Mouse (Mus musculus): ENCODE measurements at regions not wholly inside any gene's neighbourhood (a gene's known extent, or its start where the extent isn't known, plus 50 kb on each side); places are given as distances from the start of the nearest gene placed in this dataset.

GRCm38 (mm10) chr13:60409706-60410502 lies 191.8 kb upstream of the Dapk1 start:
- Histone ChIP-seq H3K4me2 (ENCODE audit: low read depth) (no peak overlapping the region), H3K9me3 (ENCODE audit: control insufficient read depth, low read length) (no peaks in the 10 kb centered on the region), H3K9ac (ENCODE audit: low read length) (no peak overlapping the region), H3K4me1 (ENCODE audit: control insufficient read depth, insufficient read depth, low read length) (no peaks in the 10 kb centered on the region), H3K27ac (ENCODE audit: low read depth, low read length) (peak overlapping the region; percentile 36; the same call in 1 of the 2 replicates), H3K27me3 (ENCODE audit: control insufficient read depth, insufficient read depth, low read length) (no peaks in the 10 kb centered on the region), H3K4me3 (ENCODE audit: low read depth, low read length) (no peak overlapping the region), H3K36me3 (ENCODE audit: control insufficient read depth, insufficient read depth, low read length) (no peaks in the 10 kb centered on the region)
- ATAC-seq (ENCODE audit: insufficient read depth, low FRiP score, low TSS enrichment) (no peak), DNase-seq (ENCODE audit: low spot score) (peak; percentile 55)
- WGBS = 39% methylated on average over 14 of the region's 14 CpGs

GRCm38 (mm10) chr13:60416024-60416423 lies 185.7 kb upstream of the Dapk1 start:
- no peak overlapping the region for H3K27ac ChIP-seq (ENCODE audit: low read depth, low read length)
- no peaks in the 10 kb centered on the region for H3K4me1 ChIP-seq (ENCODE audit: control insufficient read depth, insufficient read depth, low read length)
- no peak overlapping the region for H3K4me2 ChIP-seq (ENCODE audit: low read depth)
- H3K4me3 ChIP-seq (ENCODE audit: low read depth, low read length) = no peak overlapping the region
- H3K36me3 ChIP-seq (ENCODE audit: control insufficient read depth, insufficient read depth, low read length) = no peaks in the 10 kb centered on the region
- H3K27me3 ChIP-seq (ENCODE audit: control insufficient read depth, insufficient read depth, low read length) = no peaks in the 10 kb centered on the region
- 77% methylated on average over 1 of the region's 1 CpGs for WGBS
- no peak overlapping the region for H3K9ac ChIP-seq (ENCODE audit: low read length)
- DNase-seq (ENCODE audit: low spot score) = no peak
- ATAC-seq (ENCODE audit: insufficient read depth, low FRiP score, low TSS enrichment) = no peak
- no peaks in the 10 kb centered on the region for H3K9me3 ChIP-seq (ENCODE audit: control insufficient read depth, low read length)

GRCm38 (mm10) chr13:60417015-60417414 lies 184.7 kb upstream of the Dapk1 start:
- no peak overlapping the region for H3K9ac ChIP-seq (ENCODE audit: low read length)
- no peak overlapping the region for H3K4me2 ChIP-seq (ENCODE audit: low read depth)
- H3K4me3 ChIP-seq (ENCODE audit: low read depth, low read length) = no peak overlapping the region
- no peaks in the 10 kb centered on the region for H3K36me3 ChIP-seq (ENCODE audit: control insufficient read depth, insufficient read depth, low read length)
- no peak for DNase-seq (ENCODE audit: low spot score)
- no peak for ATAC-seq (ENCODE audit: insufficient read depth, low FRiP score, low TSS enrichment)
- H3K27me3 ChIP-seq (ENCODE audit: control insufficient read depth, insufficient read depth, low read length) = no peaks in the 10 kb centered on the region
- H3K27ac ChIP-seq (ENCODE audit: low read depth, low read length) = no peak overlapping the region
- no peaks in the 10 kb centered on the region for H3K9me3 ChIP-seq (ENCODE audit: control insufficient read depth, low read length)
- no peaks in the 10 kb centered on the region for H3K4me1 ChIP-seq (ENCODE audit: control insufficient read depth, insufficient read depth, low read length)
- 87% methylated on average over 8 of the region's 8 CpGs for WGBS

- no peak overlapping the region for H3K4me3 ChIP-seq (ENCODE audit: low read depth, low read length)
- ATAC-seq (ENCODE audit: insufficient read depth, low FRiP score, low TSS enrichment) (no peak), DNase-seq (ENCODE audit: low spot score) (no peak)
- no peaks in the 10 kb centered on the region for H3K4me1 ChIP-seq (ENCODE audit: control insufficient read depth, insufficient read depth, low read length)
- H3K27me3 ChIP-seq (ENCODE audit: control insufficient read depth, insufficient read depth, low read length) = no peaks in the 10 kb centered on the region
- H3K27ac ChIP-seq (ENCODE audit: low read depth, low read length) = no peak overlapping the region
- H3K36me3 ChIP-seq (ENCODE audit: control insufficient read depth, insufficient read depth, low read length) = no peaks in the 10 kb centered on the region
- H3K9me3 ChIP-seq (ENCODE audit: control insufficient read depth, low read length) = no peaks in the 10 kb centered on the region
- no peak overlapping the region for H3K4me2 ChIP-seq (ENCODE audit: low read depth)
- H3K9ac ChIP-seq (ENCODE audit: low read length) = no peak overlapping the region
- WGBS = 85% methylated on average over 14 of the region's 14 CpGs
These were observed 184.2 kb upstream of the Dapk1 start for GRCm38 (mm10) chr13:60417436-60418158.

- Histone ChIP-seq H3K9me3 (ENCODE audit: control insufficient read depth, low read length) (no peaks in the 10 kb centered on the region), H3K4me3 (ENCODE audit: low read depth, low read length) (no peak overlapping the region), H3K4me2 (ENCODE audit: low read depth) (no peak overlapping the region), H3K27me3 (ENCODE audit: control insufficient read depth, insufficient read depth, low read length) (no peaks in the 10 kb centered on the region), H3K4me1 (ENCODE audit: control insufficient read depth, insufficient read depth, low read length) (no peaks in the 10 kb centered on the region), H3K27ac (ENCODE audit: low read depth, low read length) (no peak overlapping the region), H3K9ac (ENCODE audit: low read length) (no peak overlapping the region), H3K36me3 (ENCODE audit: control insufficient read depth, insufficient read depth, low read length) (no peaks in the 10 kb centered on the region)
- DNase-seq (ENCODE audit: low spot score) (no peak), ATAC-seq (ENCODE audit: insufficient read depth, low FRiP score, low TSS enrichment) (no peak)
- WGBS = 32% methylated on average over 7 of the region's 7 CpGs
These were observed 181.4 kb upstream of the Dapk1 start for GRCm38 (mm10) chr13:60420386-60420785.

GRCm38 (mm10) chr13:60420842-60421696 lies 180.7 kb upstream of the Dapk1 start:
- Histone ChIP-seq H3K9ac (ENCODE audit: low read length) (no peak overlapping the region), H3K36me3 (ENCODE audit: control insufficient read depth, insufficient read depth, low read length) (no peaks in the 10 kb centered on the region), H3K4me1 (ENCODE audit: control insufficient read depth, insufficient read depth, low read length) (no peaks in the 10 kb centered on the region), H3K27me3 (ENCODE audit: control insufficient read depth, insufficient read depth, low read length) (no peaks in the 10 kb centered on the region), H3K27ac (ENCODE audit: low read depth, low read length) (no peak overlapping the region), H3K4me2 (ENCODE audit: low read depth) (no peak overlapping the region), H3K4me3 (ENCODE audit: low read depth, low read length) (no peak overlapping the region), H3K9me3 (ENCODE audit: control insufficient read depth, low read length) (no peaks in the 10 kb centered on the region)
- 81% methylated on average over 3 of the region's 3 CpGs for WGBS
- no peak for ATAC-seq (ENCODE audit: insufficient read depth, low FRiP score, low TSS enrichment)
- no peak for DNase-seq (ENCODE audit: low spot score)

- Histone ChIP-seq H3K27ac (ENCODE audit: low read depth, low read length) (no peak overlapping the region), H3K9me3 (ENCODE audit: control insufficient read depth, low read length) (no peaks in the 10 kb centered on the region), H3K36me3 (ENCODE audit: control insufficient read depth, insufficient read depth, low read length) (no peaks in the 10 kb centered on the region), H3K4me1 (ENCODE audit: control insufficient read depth, insufficient read depth, low read length) (peaks cover 5% of the 10 kb centered on the region; the same call in 1 of the 2 replicates), H3K4me2 (ENCODE audit: low read depth) (no peak overlapping the region), H3K4me3 (ENCODE audit: low read depth, low read length) (no peak overlapping the region), H3K27me3 (ENCODE audit: control insufficient read depth, insufficient read depth, low read length) (no peaks in the 10 kb centered on the region), H3K9ac (ENCODE audit: low read length) (no peak overlapping the region)
- DNase-seq (ENCODE audit: low spot score) = no peak
- WGBS = 69% methylated on average over 6 of the region's 6 CpGs
- ATAC-seq (ENCODE audit: insufficient read depth, low FRiP score, low TSS enrichment) = no peak
These were observed 177.5 kb upstream of the Dapk1 start for GRCm38 (mm10) chr13:60424267-60424666.

GRCm38 (mm10) chr13:60425140-60425539 lies 176.6 kb upstream of the Dapk1 start:
- Histone ChIP-seq H3K9me3 (ENCODE audit: control insufficient read depth, low read length) (no peaks in the 10 kb centered on the region), H3K4me2 (ENCODE audit: low read depth) (no peak overlapping the region), H3K36me3 (ENCODE audit: control insufficient read depth, insufficient read depth, low read length) (no peaks in the 10 kb centered on the region), H3K27me3 (ENCODE audit: control insufficient read depth, insufficient read depth, low read length) (no peaks in the 10 kb centered on the region), H3K27ac (ENCODE audit: low read depth, low read length) (no peak overlapping the region), H3K9ac (ENCODE audit: low read length) (no peak overlapping the region), H3K4me1 (ENCODE audit: control insufficient read depth, insufficient read depth, low read length) (peaks cover 5% of the 10 kb centered on the region; the same call in 1 of the 2 replicates), H3K4me3 (ENCODE audit: low read depth, low read length) (no peak overlapping the region)
- WGBS = 73% methylated on average over 11 of the region's 11 CpGs
- DNase-seq (ENCODE audit: low spot score) (no peak), ATAC-seq (ENCODE audit: insufficient read depth, low FRiP score, low TSS enrichment) (no peak)

Data from neural tube, embryonic 11.5 days (tissue).